Mouse (Mus musculus) small intestine, adult 2 months (tissue): Measurements from ENCODE around the gene Kars. TPM values are rescaled to one million over a fixed set of nuclear protein-coding genes. Genes with fewer than 3 reads are reported as not detected.

Experiments used
- H3K27ac ChIP-seq: fragments of 200-500 bp; 2 replicates; pipeline ENCODE4 v1.5.1; 2012; ENCODE audit warnings: low read depth, low read length, control low read depth, inconsistent platforms; ENCODE audit not compliant: insufficient read depth
- H3K27me3 ChIP-seq: fragments of 200-500 bp; 2 replicates; pipeline ENCODE4 v1.6.1; 2012; ENCODE audit warnings: mild to moderate bottlenecking, moderate library complexity, low read length, inconsistent platforms; ENCODE audit not compliant: control insufficient read depth, insufficient read depth
- H3K36me3 ChIP-seq: fragments of 200-500 bp; 2 replicates; pipeline ENCODE4 v1.6.1; 2012; ENCODE audit warnings: mild to moderate bottlenecking, low read length, control low read depth, inconsistent platforms; ENCODE audit not compliant: control insufficient read depth, insufficient read depth
- H3K4me1 ChIP-seq: fragments of 200-500 bp; 2 replicates; pipeline ENCODE4 v1.6.1; 2012; ENCODE audit warnings: low read length, inconsistent platforms, mixed read lengths; ENCODE audit not compliant: control insufficient read depth, insufficient read depth, insufficient read length
- H3K4me3 ChIP-seq: fragments of 200-500 bp; 2 replicates; pipeline ENCODE4 v1.5.1; 2012; ENCODE audit warnings: low read depth, mild to moderate bottlenecking, control low read depth, inconsistent platforms, low read length, moderate library complexity
- CTCF ChIP-seq: fragments of 200-500 bp; IDR thresholded peaks from 2 replicates; pipeline ENCODE4 v1.5.1; 2012; ENCODE audit warnings: low read depth, mild to moderate bottlenecking, control low read depth, inconsistent platforms, low read length, moderate library complexity, mixed read lengths; ENCODE audit not compliant: insufficient replicate concordance, insufficient read length; ENCODE audit errors: extremely low read depth
- POLR2A ChIP-seq: fragments of 200-500 bp; IDR thresholded peaks from 2 replicates; pipeline ENCODE4 v1.6.1; 2012; ENCODE audit warnings: low read depth, mild to moderate bottlenecking, control low read depth, inconsistent platforms, low read length, moderate library complexity
- WGBS: fragments of 180-500 bp; shearing (Covaris S2); methylation state at CpG from one replicate; pipeline ENCODE4 v1.1.7; 2018; 5-methylcytosine and 5-hydroxymethylcytosine counted together
- polyA plus RNA-seq: library from polyadenylated mRNA; depleted of rRNA; stranded (reverse); fragments of >200 nt; gene quantifications from 2 replicates; pipeline ENCODE4 v1.2.3, GENCODE M21; 2012

Kars gene
- polyA plus RNA-seq, 1 experiment: 33.7 TPM

DNA sequence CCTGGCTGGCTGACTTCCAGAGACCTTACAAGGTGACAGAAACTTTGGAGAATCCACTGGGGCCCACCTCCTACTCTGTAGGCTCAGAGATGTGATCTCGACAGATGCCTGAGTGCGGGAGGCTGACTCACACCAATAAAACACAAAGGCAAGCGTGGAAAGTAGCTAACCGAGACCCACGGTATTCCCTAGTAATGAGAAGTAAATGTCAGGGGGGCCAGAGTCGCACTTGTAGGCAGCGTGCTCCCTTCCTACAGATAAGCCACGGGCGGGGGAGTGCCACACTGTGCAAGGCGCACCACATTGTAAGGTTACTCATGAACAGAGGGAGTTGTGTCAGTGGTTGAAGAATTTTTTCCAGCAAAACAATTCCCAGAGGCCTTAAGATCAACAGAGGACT lies 26.6 kb downstream of the Kars start:
- Histone ChIP-seq H3K27me3 (no peaks in the 10 kb centered on the region), H3K27ac (no peak overlapping the region), H3K36me3 (peaks cover 14% of the 10 kb centered on the region), H3K4me1 (no peaks in the 10 kb centered on the region), H3K4me3 (no peak overlapping the region)
- TF ChIP-seq CTCF (no peak), POLR2A (no peak)
- WGBS: 84% methylated on average over 10 of the region's 10 CpGs

DNA sequence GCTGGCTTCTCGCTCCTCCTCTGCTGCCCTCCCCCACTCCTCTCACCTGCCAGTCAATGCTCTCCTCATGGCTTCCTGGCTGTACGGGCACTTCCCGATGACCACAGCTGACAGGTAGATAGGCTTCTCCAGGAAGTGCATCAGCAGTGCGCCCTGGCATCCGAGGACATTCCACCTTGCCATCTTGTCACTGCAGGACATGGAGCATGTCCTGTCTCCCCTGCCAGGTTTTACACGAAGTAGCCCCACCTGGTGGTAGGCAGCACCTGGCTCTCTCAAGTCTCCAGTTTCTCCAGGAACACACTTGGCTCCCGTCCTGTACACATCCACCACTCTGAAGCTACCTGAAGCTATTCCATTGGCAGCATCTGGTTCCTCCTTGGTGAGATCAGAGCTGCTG lies 29.0 kb downstream of the Kars start:
- Histone ChIP-seq H3K4me3 (no peak overlapping the region), H3K4me1 (no peaks in the 10 kb centered on the region), H3K36me3 (peaks cover 13% of the 10 kb centered on the region), H3K27me3 (no peaks in the 10 kb centered on the region), H3K27ac (no peak overlapping the region)
- TF ChIP-seq POLR2A (no peak), CTCF (peak; percentile 28; the same call in 1 of the 2 replicates)
- 69% methylated on average over 7 of the region's 7 CpGs for WGBS

DNA sequence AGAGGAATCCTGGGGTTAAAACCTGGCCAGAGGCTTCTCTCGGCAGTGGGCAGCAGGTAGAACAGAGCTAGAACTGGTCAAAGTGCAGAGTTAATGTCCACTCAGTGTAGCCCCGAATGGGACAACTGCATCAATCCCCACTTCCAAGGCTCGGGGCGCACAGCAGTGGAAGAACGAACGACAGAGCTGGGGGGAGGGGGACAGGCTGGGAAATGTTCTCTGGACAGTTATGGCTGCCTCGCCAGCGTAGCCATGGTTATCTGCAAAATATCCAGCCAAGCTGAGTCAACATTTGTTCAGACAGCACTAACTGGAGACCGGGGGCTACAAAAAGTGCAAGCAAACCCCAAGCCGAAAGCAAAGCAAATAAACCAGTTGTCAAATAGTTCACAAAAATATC lies 33.0 kb downstream of the Kars start:
- H3K36me3 ChIP-seq: peaks cover 11% of the 10 kb centered on the region; the same call in 1 of the 2 replicates
- 80% methylated on average over 10 of the region's 10 CpGs for WGBS
- peaks cover 5% of the 10 kb centered on the region; the same call in 1 of the 2 replicates for H3K4me1 ChIP-seq
- no peak overlapping the region for H3K4me3 ChIP-seq
- no peak overlapping the region for H3K27ac ChIP-seq
- TF ChIP-seq POLR2A (no peak), CTCF (no peak)
- H3K27me3 ChIP-seq: no peaks in the 10 kb centered on the region

DNA sequence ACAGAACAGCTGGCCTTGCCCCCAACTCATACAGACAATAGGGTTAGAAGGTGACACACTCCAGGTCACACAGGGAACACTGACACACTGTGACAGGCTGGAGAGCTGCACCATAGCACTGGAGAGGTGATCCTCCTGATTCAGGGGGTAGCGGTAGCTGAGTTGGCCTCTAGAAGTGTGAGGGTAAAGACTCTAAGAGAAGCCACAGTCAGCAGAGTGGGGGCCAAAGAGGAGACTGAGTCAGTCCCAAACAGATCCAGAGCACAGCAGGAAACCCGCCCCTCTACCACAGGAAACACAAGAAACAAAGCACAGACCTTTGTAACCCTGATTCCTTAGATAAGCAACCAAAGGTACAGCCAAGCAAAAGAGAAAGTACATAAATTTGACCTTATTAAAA lies 34.8 kb downstream of the Kars start:
- Histone ChIP-seq H3K27ac (peak overlapping the region; percentile 49), H3K27me3 (no peaks in the 10 kb centered on the region), H3K36me3 (peaks cover 11% of the 10 kb centered on the region; the same call in 1 of the 2 replicates), H3K4me1 (peaks cover 5% of the 10 kb centered on the region; the same call in 1 of the 2 replicates), H3K4me3 (no peak overlapping the region)
- TF ChIP-seq CTCF (no peak), POLR2A (no peak)
- WGBS: 72% methylated on average over 2 of the region's 2 CpGs

DNA sequence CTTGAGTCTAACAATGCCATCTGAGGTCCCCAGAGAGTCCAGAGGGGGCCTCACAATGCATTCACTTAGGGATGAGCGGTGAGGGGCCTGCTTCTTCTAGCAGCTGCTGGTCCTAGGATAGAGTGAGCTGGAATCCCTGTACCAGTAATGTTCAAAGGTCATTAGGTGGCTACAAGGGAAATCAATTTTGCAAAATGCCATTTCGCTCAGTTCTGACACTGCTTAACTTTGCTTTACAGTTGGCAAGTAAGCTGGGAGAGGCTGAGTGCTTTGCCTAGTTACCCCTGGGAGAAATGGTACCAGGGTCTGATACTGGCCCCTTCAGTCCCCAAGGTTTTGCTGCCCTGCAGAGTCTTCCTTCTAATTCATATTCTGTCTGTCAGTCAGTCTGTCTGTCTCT lies 35.4 kb downstream of the Kars start:
- Histone ChIP-seq H3K36me3 (peaks cover 11% of the 10 kb centered on the region; the same call in 1 of the 2 replicates), H3K4me3 (no peak overlapping the region), H3K4me1 (peaks cover 5% of the 10 kb centered on the region; the same call in 1 of the 2 replicates), H3K27ac (no peak overlapping the region), H3K27me3 (no peaks in the 10 kb centered on the region)
- TF ChIP-seq POLR2A (no peak), CTCF (no peak)
- 97% methylated on average over 2 of the region's 2 CpGs for WGBS

DNA sequence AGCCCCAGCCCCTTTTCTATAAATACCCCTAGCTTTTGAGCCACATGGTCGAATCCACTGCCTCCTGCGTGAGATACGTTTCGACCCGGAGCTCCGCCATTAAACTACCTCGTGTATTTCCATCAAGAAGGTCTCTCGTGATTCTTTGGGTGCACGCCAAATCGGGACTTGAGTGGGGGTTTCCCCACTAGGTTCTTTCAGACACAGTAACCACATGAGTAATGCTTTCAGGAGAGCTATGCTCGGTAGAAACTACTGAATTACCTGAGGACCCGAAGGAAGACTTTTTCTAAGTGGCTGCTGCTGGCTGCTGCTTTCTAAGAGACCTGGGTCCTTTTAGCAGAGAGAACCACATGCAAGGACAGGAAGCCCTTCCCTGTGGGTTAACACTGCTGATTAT lies 37.0 kb downstream of the Kars start:
- TF ChIP-seq POLR2A (no peak), CTCF (no peak)
- no peak overlapping the region for H3K4me3 ChIP-seq
- peaks cover 10% of the 10 kb centered on the region; the same call in 1 of the 2 replicates for H3K36me3 ChIP-seq
- WGBS: 95% methylated on average over 12 of the region's 12 CpGs
- peaks cover 5% of the 10 kb centered on the region; the same call in 1 of the 2 replicates for H3K4me1 ChIP-seq
- H3K27me3 ChIP-seq: no peaks in the 10 kb centered on the region
- H3K27ac ChIP-seq: no peak overlapping the region

DNA sequence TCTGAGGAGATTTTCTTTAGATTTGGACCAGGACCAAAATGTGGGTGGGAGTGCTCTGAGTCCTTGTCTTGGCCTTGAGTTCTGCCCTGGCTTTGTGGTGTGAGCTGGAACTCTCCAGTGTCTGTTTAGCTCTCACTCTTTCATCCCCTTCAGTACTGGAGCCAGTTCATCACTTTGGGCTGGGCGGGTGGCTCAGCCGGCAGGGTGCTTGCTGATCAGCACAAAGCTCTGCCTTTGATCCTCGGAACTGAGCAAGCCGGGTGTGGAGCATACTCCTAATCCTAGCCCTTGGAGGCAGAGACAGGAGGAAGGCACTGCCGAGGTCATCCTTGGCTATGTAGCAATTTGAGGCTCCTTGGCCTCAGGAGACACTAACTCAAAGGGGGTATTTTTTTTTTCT lies 42.1 kb downstream of the Kars start:
- WGBS: 73% methylated on average over 5 of the region's 5 CpGs
- H3K4me3 ChIP-seq: no peak overlapping the region
- no peaks in the 10 kb centered on the region; the same call in 1 of the 2 replicates for H3K36me3 ChIP-seq
- no peaks in the 10 kb centered on the region for H3K4me1 ChIP-seq
- no peaks in the 10 kb centered on the region for H3K27me3 ChIP-seq
- H3K27ac ChIP-seq: no peak overlapping the region
- TF ChIP-seq POLR2A: no peak
- no peak for TF ChIP-seq CTCF

DNA sequence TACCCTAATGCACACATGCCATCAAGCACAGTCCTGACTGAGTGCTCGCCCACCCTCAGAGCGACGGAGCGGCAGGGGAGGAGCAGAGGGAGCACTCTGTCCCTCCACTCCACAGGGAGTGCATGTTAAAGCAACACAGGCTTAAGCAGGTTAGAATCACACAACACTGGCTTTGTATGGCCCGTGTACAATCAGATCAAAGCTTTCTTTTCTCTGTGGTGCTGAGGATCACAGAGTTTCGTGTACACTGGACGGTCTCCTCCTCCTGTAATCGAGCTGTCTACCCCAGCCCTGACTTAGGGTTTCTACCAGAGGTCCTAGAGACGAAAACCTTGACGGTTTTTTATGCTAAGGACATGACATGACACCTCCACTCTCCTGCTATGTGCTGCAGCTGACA lies 42.6 kb downstream of the Kars start:
- H3K4me1 ChIP-seq: no peaks in the 10 kb centered on the region
- no peaks in the 10 kb centered on the region for H3K27me3 ChIP-seq
- 88% methylated on average over 10 of the region's 10 CpGs for WGBS
- H3K27ac ChIP-seq: no peak overlapping the region
- H3K4me3 ChIP-seq: no peak overlapping the region
- H3K36me3 ChIP-seq: no peaks in the 10 kb centered on the region; the same call in 1 of the 2 replicates
- TF ChIP-seq CTCF: no peak
- no peak for TF ChIP-seq POLR2A
